Mouse (Mus musculus) adrenal gland, adult 2 months (tissue): ENCODE measurements around the gene Aspdh. TPM values are rescaled to one million over a fixed set of nuclear protein-coding genes. Genes with fewer than 3 reads are reported as not detected.

Experiments
- DNase-seq: peaks from one replicate; pipeline ENCODE4 v3.0.0; 2021
- polyA plus RNA-seq: library from polyadenylated mRNA; depleted of rRNA; stranded (reverse); fragments of >200 nt; gene quantifications from 2 replicates; pipeline ENCODE4 v1.2.3, GENCODE M21; 2012
- total RNA-seq, 2 experiments: library from RNA; stranded (reverse); gene quantifications; 2 replicates each; pipeline ENCODE4 v1.2.3; 2021

The Aspdh gene
- total and polyA plus RNA-seq, 3 experiments, result 0.75 to 0.91 TPM; not detected in 1

GRCm38 (mm10) chr7:44471880-44472557 is 6.8 kb downstream of the Aspdh start:
- DNase-seq, result no peak

DNA sequence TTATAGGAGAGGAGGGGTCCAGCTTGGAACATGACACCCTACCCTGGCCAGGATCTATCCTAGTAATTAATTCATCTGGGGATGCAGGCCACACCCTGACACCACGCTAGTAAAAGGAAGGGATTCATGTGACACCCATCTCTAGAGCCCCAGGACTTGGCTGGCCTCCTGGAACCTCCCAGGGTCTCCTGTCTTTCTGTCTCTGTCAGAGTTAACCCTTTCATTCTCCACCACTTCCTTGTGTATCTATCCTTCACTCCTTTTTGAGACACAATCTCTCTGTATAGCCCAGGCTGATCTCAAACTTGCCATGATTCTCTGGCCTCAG is 7.3 kb downstream of the Aspdh start:
- no peak for DNase-seq

DNA sequence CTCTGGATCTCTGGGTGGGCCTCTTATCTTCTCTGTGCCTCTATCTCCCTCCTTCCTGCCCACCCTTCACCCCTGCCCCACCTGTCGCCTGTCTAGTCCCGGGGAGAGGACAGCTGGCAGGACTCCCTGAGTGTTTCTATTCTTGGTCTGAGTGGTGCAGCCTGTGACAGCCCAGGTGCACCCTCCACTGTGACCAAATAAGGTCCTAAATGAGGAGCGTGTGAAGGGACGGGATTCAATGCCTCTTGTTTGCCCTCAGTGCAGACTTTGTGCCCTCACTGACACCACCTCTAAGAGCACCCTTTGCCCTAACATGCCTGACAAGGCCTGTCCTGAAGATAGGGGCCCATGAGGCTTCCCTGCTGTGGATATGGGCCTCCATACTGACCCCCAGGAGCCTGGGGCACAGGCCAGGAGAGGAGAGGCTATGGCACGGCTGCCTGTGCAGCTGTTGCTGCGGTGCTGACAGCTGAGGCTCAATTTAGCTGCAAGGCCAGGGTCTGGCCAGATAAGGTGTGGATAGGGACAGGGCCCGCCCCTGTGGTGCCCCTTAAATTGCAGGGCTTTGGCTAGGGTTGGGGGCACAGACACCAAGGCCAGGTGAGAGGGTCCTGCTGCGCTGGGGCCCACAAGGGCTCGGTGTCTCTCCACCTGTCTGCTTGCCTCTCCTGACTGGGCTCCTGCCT is 7.9 kb downstream of the Aspdh start:
- no peak for DNase-seq

DNA sequence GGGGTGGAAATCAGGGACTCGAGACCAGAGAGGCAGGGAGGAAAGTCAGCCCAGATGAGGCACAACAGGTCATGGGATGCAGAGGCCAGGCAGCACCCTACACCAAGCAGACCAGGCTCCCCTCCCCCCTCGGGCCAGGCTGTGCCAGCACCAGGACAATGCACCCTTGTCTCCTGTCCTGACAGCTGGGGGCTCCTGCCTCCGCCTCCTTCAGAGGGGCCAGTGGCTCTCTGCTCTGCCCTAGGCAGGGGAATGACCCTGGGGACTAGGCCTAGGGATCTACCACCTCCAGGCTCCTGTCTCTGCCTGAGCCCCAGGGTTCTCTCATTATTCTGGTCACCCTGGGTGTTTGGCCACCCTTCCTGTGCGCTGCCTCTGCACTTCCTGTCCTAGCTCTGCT is 9.2 kb downstream of the Aspdh start:
- no peak for DNase-seq

DNA sequence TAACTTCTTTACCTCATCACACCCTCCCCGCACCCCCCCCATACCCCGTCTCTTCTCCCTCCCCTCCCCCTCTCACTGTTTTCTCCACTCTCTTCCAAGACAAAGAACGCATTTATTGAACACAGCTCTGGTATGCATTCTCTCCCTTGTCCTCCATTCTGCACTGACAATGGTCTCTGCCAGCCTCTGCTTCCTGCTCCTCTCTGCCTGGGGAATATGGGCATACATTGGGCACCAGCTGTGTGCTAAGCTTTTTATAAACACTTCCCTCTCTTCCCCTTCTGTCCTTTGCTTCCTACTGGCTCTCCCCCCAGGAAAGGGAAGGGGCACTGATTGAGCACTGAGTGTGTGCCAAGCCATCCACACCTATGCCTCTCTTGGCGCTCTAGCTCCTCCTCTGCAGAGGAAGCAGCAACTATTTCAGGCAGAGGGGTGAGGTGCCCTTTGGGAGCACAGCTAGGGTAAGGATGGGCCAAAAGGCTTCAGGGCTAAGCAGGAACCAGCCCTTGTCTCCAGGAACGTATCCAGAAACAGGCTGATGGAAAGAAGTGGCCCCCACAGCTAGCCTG is 9.9 kb downstream of the Aspdh start:
- no peak for DNase-seq

- DNase-seq, result no peak
Measured at GRCm38 (mm10) chr7:44482836-44483435, 17.7 kb downstream of the Aspdh start.

DNA sequence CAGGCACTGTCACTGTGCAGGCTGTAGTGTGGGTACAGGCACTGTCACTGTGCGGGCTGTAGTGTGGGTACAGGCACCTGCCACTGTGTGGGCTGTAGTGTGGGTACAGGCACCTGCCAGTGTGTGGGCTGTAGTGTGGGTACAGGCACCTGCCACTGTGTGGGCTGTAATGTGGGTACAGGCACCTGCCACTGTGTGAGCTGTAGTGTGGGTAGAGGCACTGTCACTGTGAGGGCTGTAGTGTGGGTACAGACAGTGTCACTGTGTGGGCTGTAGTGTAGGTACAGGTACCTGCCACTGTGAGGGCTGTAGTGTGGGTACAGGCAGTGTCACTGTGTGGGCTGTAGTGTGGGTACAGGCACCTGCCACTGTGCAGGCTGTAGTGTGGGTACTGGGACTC is 18.9 kb downstream of the Aspdh start:
- DNase-seq, result no peak

- DNase-seq, result peak; percentile 68
Measured at GRCm38 (mm10) chr7:44484841-44485571, 19.8 kb downstream of the Aspdh start.

- no peak for DNase-seq
Measured at GRCm38 (mm10) chr7:44485572-44486195, 20.5 kb downstream of the Aspdh start.

DNA sequence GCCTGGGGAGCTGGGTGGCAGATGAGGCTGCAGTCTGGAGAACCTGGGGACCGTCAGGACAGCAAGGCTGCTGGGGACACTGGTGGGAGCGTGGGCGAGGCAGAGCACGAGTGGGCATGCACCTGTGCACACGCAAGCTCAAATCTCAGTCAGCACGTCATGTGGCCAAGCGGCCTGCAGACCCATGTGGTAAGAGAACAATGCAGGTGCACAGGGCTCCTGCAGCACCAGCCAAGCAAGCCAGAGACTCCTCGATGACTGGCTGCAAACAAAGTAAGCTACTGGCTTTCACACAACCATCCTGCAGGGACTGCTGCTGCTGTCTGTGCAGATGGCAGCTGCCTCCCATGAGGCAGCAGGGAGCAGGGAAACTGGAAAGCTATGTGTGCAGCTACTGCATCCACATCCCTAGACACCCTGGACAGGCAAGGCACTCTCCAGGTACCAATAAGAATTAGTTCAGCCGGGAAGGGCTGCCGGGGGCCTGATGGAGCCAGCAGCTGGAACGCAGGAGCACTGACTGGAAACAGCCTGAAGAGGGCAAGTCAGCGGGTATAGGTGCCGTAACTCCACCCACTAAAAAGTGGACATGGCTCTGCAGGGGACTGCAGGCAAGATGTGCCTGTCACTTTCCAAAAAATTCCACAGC is 21.9 kb downstream of the Aspdh start:
- no peak for DNase-seq

DNA sequence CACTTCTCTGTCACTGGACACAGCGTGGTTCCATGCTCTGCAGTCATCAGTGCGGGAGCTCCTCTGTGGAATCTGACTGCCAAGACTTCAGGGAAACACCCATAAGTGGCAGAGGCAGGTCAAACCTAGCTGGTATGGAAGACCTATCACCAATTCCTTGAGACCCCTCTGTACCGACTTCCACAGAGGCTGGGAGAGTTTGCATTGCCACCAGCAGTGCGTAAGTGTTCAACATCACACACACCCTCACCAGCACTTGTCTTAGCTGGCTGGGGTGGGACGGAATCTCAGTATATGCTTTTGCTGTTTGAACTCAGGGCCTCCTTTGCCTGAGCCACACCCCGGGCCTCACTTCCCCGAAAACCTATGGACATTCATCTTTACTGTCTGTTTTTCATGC is 22.7 kb downstream of the Aspdh start:
- no peak for DNase-seq

- no peak for DNase-seq
Measured at GRCm38 (mm10) chr7:44488545-44488944, 23.4 kb downstream of the Aspdh start.

GRCm38 (mm10) chr7:44490281-44490680 is 25.1 kb downstream of the Aspdh start:
- DNase-seq, result no peak

GRCm38 (mm10) chr7:44491391-44491790 is 26.2 kb downstream of the Aspdh start:
- no peak for DNase-seq

DNA sequence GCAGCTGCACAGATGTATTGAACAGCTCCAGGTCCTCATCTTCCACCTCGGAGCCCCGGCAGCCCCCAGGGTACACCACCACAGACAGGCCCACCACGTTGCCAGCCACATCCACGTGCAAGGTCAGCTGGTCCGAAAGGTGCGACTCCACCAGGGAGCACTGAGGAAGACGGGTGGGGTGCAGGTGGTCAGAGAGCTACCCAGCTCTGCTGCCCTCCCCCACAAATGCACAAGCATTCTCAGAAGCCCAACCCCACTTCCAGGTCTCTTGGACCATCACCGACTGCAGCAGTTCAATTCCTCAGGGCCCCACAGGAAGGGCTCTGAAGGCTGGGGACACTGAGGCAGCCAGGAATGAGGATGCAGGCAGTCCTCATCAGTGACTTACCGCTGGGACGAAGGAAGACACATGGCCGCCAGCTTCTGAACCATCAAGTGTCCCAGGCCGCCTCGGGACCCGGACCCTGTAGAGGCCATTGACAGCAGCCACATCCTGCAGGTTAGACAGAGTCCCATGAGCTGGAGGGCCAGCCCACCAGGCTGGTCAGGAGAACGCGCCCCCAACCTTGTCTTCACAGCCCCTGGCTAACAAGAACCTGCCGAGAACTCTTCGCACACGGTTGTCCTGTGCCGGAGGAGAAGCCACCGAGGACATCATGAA is 27.1 kb downstream of the Aspdh start:
- no peak for DNase-seq

- DNase-seq, result no peak
Measured at GRCm38 (mm10) chr7:44494681-44495080, 29.5 kb downstream of the Aspdh start.

DNA sequence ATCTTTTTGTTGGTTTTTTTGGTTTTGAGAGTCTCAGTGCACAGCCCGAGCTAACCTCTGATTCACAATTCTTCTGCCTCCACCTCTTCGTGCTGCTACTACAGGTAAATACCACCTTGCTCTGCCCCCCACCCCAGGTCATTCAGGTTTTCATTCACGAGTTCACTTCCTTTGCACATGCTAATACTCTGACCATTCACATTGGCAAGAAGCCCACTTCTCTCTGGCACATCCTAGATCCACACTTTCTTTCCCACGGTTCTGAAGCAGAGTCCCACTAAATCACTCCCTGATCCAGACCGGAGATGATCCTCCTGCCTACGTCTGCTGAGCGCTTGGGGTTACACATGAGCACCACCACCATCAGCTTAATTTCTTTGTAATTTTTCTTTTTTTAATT is 29.9 kb downstream of the Aspdh start:
- DNase-seq, result no peak

- peak; percentile 98 for DNase-seq
Measured at GRCm38 (mm10) chr7:44495992-44496770, 31.0 kb downstream of the Aspdh start, which contains the start of the genes Emc10 and Fam71e1. Emc10 (minus strand) TSS chr7:44496529. Fam71e1 (plus strand) TSS chr7:44496581.

DNA sequence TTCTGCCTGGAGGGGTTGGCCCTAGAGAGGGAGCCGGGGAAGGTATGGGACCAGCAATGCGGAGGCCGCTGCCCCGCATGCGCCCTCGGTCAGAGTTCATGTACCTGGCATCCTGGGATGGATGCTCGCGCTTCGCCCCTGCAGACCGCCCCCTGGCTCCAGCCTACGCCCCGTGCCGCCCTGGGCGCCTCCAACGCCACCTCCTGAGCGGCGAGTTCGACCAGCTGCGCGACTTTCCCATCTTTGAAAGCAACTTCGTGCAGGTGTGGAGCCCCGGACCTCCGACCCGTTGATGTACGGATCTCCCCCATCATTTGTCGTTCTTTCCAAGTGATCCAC is 31.5 kb downstream of the Aspdh start:
- no peak for DNase-seq
